Mouse (Mus musculus) hindbrain, embryonic 13.5 days (tissue): ENCODE measurements at regions not wholly inside any gene's neighbourhood (a gene's known extent, or its start where the extent isn't known, plus 50 kb on each side); places are given as distances from the start of the nearest gene placed in this dataset.

Experiments
- ATAC-seq: fragments of 200-750 bp; cut with Nextera tagmentation; 2 replicates; pipeline ENCODE4 v1.8.0; 2017; ENCODE audit warnings: moderate TSS enrichment; ENCODE audit not compliant: low FRiP score
- H3K27ac ChIP-seq: fragments of 300-500 bp; sonication (generic); 2 replicates; pipeline ENCODE4 v1.5.1; 2015; ENCODE audit warnings: inconsistent platforms, mild to moderate bottlenecking, moderate library complexity
- H3K27me3 ChIP-seq: fragments of 300-500 bp; sonication (generic); 2 replicates; pipeline ENCODE4 v1.6.1; 2015; ENCODE audit warnings: mild to moderate bottlenecking, inconsistent platforms
- H3K36me3 ChIP-seq: fragments of 300-500 bp; sonication (generic); 2 replicates; pipeline ENCODE4 v1.6.1; 2015; ENCODE audit warnings: mild to moderate bottlenecking, inconsistent platforms
- H3K4me1 ChIP-seq: fragments of 300-500 bp; sonication (generic); replicated peaks from 2 replicates; pipeline ENCODE4 v1.6.1; 2015; ENCODE audit warnings: inconsistent platforms
- H3K4me2 ChIP-seq: fragments of 300-500 bp; sonication (generic); 2 replicates; pipeline ENCODE4 v1.6.1; 2015; ENCODE audit warnings: inconsistent platforms, mild to moderate bottlenecking, moderate library complexity
- H3K4me3 ChIP-seq: fragments of 300-500 bp; sonication (generic); 2 replicates; pipeline ENCODE4 v1.5.1; 2015; ENCODE audit warnings: mild to moderate bottlenecking, inconsistent platforms
- H3K9ac ChIP-seq: fragments of 300-500 bp; sonication (generic); 2 replicates; pipeline ENCODE4 v1.6.1; 2015; ENCODE audit warnings: mild to moderate bottlenecking, inconsistent platforms
- H3K9me3 ChIP-seq: fragments of 300-500 bp; sonication (generic); 2 replicates; pipeline ENCODE4 v1.6.1; 2016; ENCODE audit warnings: inconsistent platforms
- WGBS: fragments of 180-500 bp; shearing (Covaris S2); methylation state at CpG from one replicate; pipeline ENCODE4 v1.1.7; 2015; 5-methylcytosine and 5-hydroxymethylcytosine counted together

GRCm38 (mm10) chr19:55011341-55011740 lies 115.7 kb downstream of the Gpam start:
- Histone ChIP-seq H3K4me1 (0 out of 2 replicates have a peak, but pooled peaks cover 4% of the 10 kb centered on the region), H3K27ac (no peak overlapping the region), H3K27me3 (no peaks in the 10 kb centered on the region), H3K9me3 (0 out of 2 replicates have a peak, but pooled peaks cover 5% of the 10 kb centered on the region), H3K9ac (no peak overlapping the region), H3K4me2 (no peak overlapping the region), H3K4me3 (no peak overlapping the region), H3K36me3 (no peaks in the 10 kb centered on the region)
- WGBS = 89% methylated on average over 14 of the region's 14 CpGs
- ATAC-seq = no peak

GRCm38 (mm10) chr19:55008463-55009146 lies 118.4 kb downstream of the Gpam start:
- no peak overlapping the region for H3K4me3 ChIP-seq
- H3K27me3 ChIP-seq = no peaks in the 10 kb centered on the region
- WGBS = 86% methylated on average over 3 of the region's 3 CpGs
- ATAC-seq = no peak
- 0 out of 2 replicates have a peak, but pooled peaks cover 4% of the 10 kb centered on the region for H3K4me1 ChIP-seq
- no peaks in the 10 kb centered on the region for H3K36me3 ChIP-seq
- peaks cover 9% of the 10 kb centered on the region; the same call in 1 of the 2 replicates for H3K9me3 ChIP-seq
- H3K4me2 ChIP-seq = no peak overlapping the region
- H3K9ac ChIP-seq = no peak overlapping the region
- no peak overlapping the region for H3K27ac ChIP-seq

GRCm38 (mm10) chr19:54989982-54990381 lies 137.1 kb downstream of the Gpam start:
- no peak for ATAC-seq
- Histone ChIP-seq H3K27me3 (no peaks in the 10 kb centered on the region), H3K9ac (no peak overlapping the region), H3K9me3 (no peaks in the 10 kb centered on the region), H3K36me3 (no peaks in the 10 kb centered on the region), H3K4me2 (no peak overlapping the region), H3K4me1 (no peaks in the 10 kb centered on the region), H3K4me3 (no peak overlapping the region), H3K27ac (no peak overlapping the region)
- WGBS = 76% methylated on average over 3 of the region's 3 CpGs

- H3K4me3 ChIP-seq = no peak overlapping the region
- no peaks in the 10 kb centered on the region for H3K4me1 ChIP-seq
- H3K27me3 ChIP-seq = no peaks in the 10 kb centered on the region
- no peak for ATAC-seq
- no peak overlapping the region for H3K9ac ChIP-seq
- WGBS = 87% methylated on average over 2 of the region's 2 CpGs
- H3K9me3 ChIP-seq = no peaks in the 10 kb centered on the region
- H3K27ac ChIP-seq = no peak overlapping the region
- no peaks in the 10 kb centered on the region for H3K36me3 ChIP-seq
- no peak overlapping the region for H3K4me2 ChIP-seq
Observed at GRCm38 (mm10) chr19:54984541-54984940, 142.5 kb downstream of the Gpam start.

- Histone ChIP-seq H3K4me3 (no peak overlapping the region), H3K4me1 (no peaks in the 10 kb centered on the region), H3K27ac (no peak overlapping the region), H3K9me3 (no peaks in the 10 kb centered on the region), H3K27me3 (no peaks in the 10 kb centered on the region), H3K36me3 (no peaks in the 10 kb centered on the region), H3K4me2 (no peak overlapping the region), H3K9ac (no peak overlapping the region)
- 79% methylated on average over 4 of the region's 4 CpGs for WGBS
- ATAC-seq = no peak
Observed at GRCm38 (mm10) chr19:54982801-54983200, 144.2 kb downstream of the Gpam start.

GRCm38 (mm10) chr19:54971440-54972211 lies 155.4 kb downstream of the Gpam start:
- H3K4me3 ChIP-seq = no peak overlapping the region
- WGBS = 72% methylated on average over 6 of the region's 6 CpGs
- H3K4me1 ChIP-seq = no peaks in the 10 kb centered on the region
- no peaks in the 10 kb centered on the region for H3K36me3 ChIP-seq
- H3K9ac ChIP-seq = no peak overlapping the region
- ATAC-seq = peak; percentile 21; the same call in 1 of the 2 replicates
- H3K27ac ChIP-seq = peak overlapping the region; percentile 26; the same call in 1 of the 2 replicates
- no peaks in the 10 kb centered on the region for H3K27me3 ChIP-seq
- H3K4me2 ChIP-seq = no peak overlapping the region
- H3K9me3 ChIP-seq = no peaks in the 10 kb centered on the region

GRCm38 (mm10) chr19:54958328-54958727 lies 168.7 kb downstream of the Gpam start:
- H3K4me1 ChIP-seq = no peaks in the 10 kb centered on the region
- H3K36me3 ChIP-seq = no peaks in the 10 kb centered on the region
- no peak overlapping the region for H3K4me2 ChIP-seq
- WGBS = 91% methylated on average over 5 of the region's 5 CpGs
- H3K9ac ChIP-seq = no peak overlapping the region
- no peak overlapping the region for H3K27ac ChIP-seq
- H3K9me3 ChIP-seq = no peaks in the 10 kb centered on the region
- no peak overlapping the region for H3K4me3 ChIP-seq
- no peak for ATAC-seq
- H3K27me3 ChIP-seq = no peaks in the 10 kb centered on the region

GRCm38 (mm10) chr19:54955096-54955495 lies 171.9 kb downstream of the Gpam start:
- no peak overlapping the region for H3K4me3 ChIP-seq
- no peaks in the 10 kb centered on the region for H3K27me3 ChIP-seq
- WGBS = 56% methylated on average over 2 of the region's 2 CpGs
- no peak for ATAC-seq
- H3K27ac ChIP-seq = no peak overlapping the region
- no peak overlapping the region for H3K9ac ChIP-seq
- no peaks in the 10 kb centered on the region for H3K9me3 ChIP-seq
- no peak overlapping the region for H3K4me2 ChIP-seq
- no peaks in the 10 kb centered on the region for H3K36me3 ChIP-seq
- no peaks in the 10 kb centered on the region for H3K4me1 ChIP-seq

GRCm38 (mm10) chr19:54952546-54952945 lies 174.5 kb downstream of the Gpam start:
- ATAC-seq = no peak
- WGBS = 70% methylated on average over 2 of the region's 2 CpGs
- no peaks in the 10 kb centered on the region for H3K27me3 ChIP-seq

GRCm38 (mm10) chr19:54948359-54949127 lies 178.5 kb downstream of the Gpam start:
- ATAC-seq = no peak
- WGBS = 50% methylated on average over 7 of the region's 7 CpGs
- H3K27ac ChIP-seq = peak overlapping the region; percentile 35; the same call in 1 of the 2 replicates

More at GRCm38 (mm10) chr19:54952546-54952945, 174.5 kb downstream of the Gpam start:
- Histone ChIP-seq H3K27ac (no peak overlapping the region), H3K4me2 (no peak overlapping the region), H3K9me3 (no peaks in the 10 kb centered on the region), H3K36me3 (no peaks in the 10 kb centered on the region), H3K4me1 (0 out of 2 replicates have a peak, but pooled peaks cover 12% of the 10 kb centered on the region), H3K9ac (no peak overlapping the region), H3K4me3 (no peak overlapping the region)

GRCm38 (mm10) chr19:54947583-54947982 lies 179.5 kb downstream of the Gpam start:
- H3K4me1 ChIP-seq = 0 out of 2 replicates have a peak, but pooled peaks cover 12% of the 10 kb centered on the region
- no peak overlapping the region for H3K4me3 ChIP-seq
- H3K4me2 ChIP-seq = no peak overlapping the region
- no peak overlapping the region for H3K9ac ChIP-seq
- H3K9me3 ChIP-seq = no peaks in the 10 kb centered on the region
- 88% methylated on average over 3 of the region's 3 CpGs for WGBS
- no peak overlapping the region for H3K27ac ChIP-seq
- no peaks in the 10 kb centered on the region for H3K36me3 ChIP-seq
- H3K27me3 ChIP-seq = no peaks in the 10 kb centered on the region
- ATAC-seq = no peak

More at GRCm38 (mm10) chr19:54948359-54949127, 178.5 kb downstream of the Gpam start:
- no peak overlapping the region for H3K9ac ChIP-seq
- H3K36me3 ChIP-seq = no peaks in the 10 kb centered on the region
- 0 out of 2 replicates have a peak, but pooled peaks cover 12% of the 10 kb centered on the region for H3K4me1 ChIP-seq
- H3K4me2 ChIP-seq = no peak overlapping the region
- no peaks in the 10 kb centered on the region for H3K9me3 ChIP-seq
- H3K4me3 ChIP-seq = no peak overlapping the region
- no peaks in the 10 kb centered on the region for H3K27me3 ChIP-seq

GRCm38 (mm10) chr19:54932579-54932978 lies 194.5 kb downstream of the Gpam start:
- H3K27me3 ChIP-seq = no peaks in the 10 kb centered on the region
- H3K4me3 ChIP-seq = no peak overlapping the region
- H3K4me1 ChIP-seq = no peaks in the 10 kb centered on the region
- H3K36me3 ChIP-seq = no peaks in the 10 kb centered on the region
- ATAC-seq = no peak
- 75% methylated on average over 5 of the region's 5 CpGs for WGBS
- no peak overlapping the region for H3K27ac ChIP-seq
- H3K9me3 ChIP-seq = no peaks in the 10 kb centered on the region
- no peak overlapping the region for H3K4me2 ChIP-seq
- no peak overlapping the region for H3K9ac ChIP-seq
